Mouse (Mus musculus): ENCODE results near the gene Noto. TPM values are rescaled to one million over a fixed set of nuclear protein-coding genes. Genes with fewer than 3 reads are reported as not detected.
A peak's percentile ranks its signal among the peaks of the same experiment; 100 is the strongest.

The Noto gene
- polyA plus RNA-seq, 1 experiment from 2014 or later: not detected

DNA sequence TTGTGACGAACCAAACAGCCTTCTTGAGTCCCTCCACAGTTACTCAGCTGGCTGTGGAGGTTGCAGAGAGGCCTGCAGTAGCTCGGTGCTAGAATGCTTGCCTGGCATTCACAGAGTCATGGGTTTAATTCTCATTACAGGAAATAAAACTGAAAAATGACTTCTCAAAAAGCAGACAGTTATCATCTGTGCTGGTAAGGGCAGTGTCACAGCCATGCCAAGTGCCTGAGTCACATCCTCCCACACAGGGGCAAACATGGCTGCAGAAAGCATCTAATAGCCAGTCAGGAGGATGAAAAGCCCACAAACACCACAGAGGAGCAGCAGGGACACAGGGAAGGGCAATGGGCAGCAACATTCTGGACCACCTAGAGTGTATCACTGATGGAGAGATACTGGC is 40.9 kb upstream of the Noto start:
- 76% methylated on average over 2 of the region's 2 CpGs for WGBS

DNA sequence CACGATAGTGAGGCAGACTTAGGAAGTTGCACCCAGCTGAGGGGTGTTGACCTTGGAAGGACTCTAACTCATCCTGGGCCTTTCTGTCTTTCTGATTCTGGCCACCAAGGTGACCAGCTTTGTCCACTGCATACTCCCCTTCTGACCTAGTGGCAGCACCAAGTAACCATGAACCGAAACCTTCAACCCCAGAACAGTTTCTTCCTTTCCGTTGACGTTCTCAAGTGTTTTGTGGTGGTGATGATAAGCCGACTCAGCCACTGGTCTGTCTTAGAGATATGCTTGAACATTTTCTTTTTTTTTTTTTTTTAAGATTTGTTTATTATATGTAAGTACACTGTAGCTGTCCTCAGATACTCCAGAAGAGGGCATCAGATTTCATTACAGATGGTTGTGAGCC is 35.1 kb upstream of the Noto start:
- WGBS: 79% methylated on average over 5 of the region's 5 CpGs
- H3K27me3 ChIP-seq (ENCODE audit: insufficient read depth, low read length): peaks cover 4% of the 10 kb centered on the region; the same call in 1 of the 2 replicates
- H3K4me3 ChIP-seq (ENCODE audit: low read length): no peak overlapping the region
- H3K9me3 ChIP-seq (ENCODE audit: low read length): no peaks in the 10 kb centered on the region
- no peaks in the 10 kb centered on the region for H3K36me3 ChIP-seq (ENCODE audit: insufficient read depth, low read length)
- H3K4me2 ChIP-seq (replicated peaks; ENCODE audit: low read depth, low read length): no peak overlapping the region
- H3K9ac ChIP-seq (replicated peaks; ENCODE audit: low read length): no peak overlapping the region
- no peak overlapping the region for H3K27ac ChIP-seq (ENCODE audit: low read length)
- no peak for ATAC-seq (ENCODE audit: low FRiP score, low TSS enrichment)
- no peaks in the 10 kb centered on the region for H3K4me1 ChIP-seq (ENCODE audit: insufficient read depth, low read length)

More for the DNA sequence above, 40.9 kb upstream of the Noto start:
- Histone ChIP-seq H3K9me3 (ENCODE audit: low read length) (no peaks in the 10 kb centered on the region), H3K27me3 (ENCODE audit: insufficient read depth, low read length) (peaks cover 1% of the 10 kb centered on the region; the same call in 1 of the 2 replicates), H3K9ac (replicated peaks; ENCODE audit: low read length) (no peak overlapping the region), H3K4me1 (ENCODE audit: insufficient read depth, low read length) (peaks cover 24% of the 10 kb centered on the region), H3K27ac (ENCODE audit: low read length) (no peak overlapping the region), H3K4me3 (ENCODE audit: low read length) (no peak overlapping the region), H3K4me2 (replicated peaks; ENCODE audit: low read depth, low read length) (no peak overlapping the region), H3K36me3 (ENCODE audit: insufficient read depth, low read length) (no peaks in the 10 kb centered on the region)
- no peak for ATAC-seq (ENCODE audit: low FRiP score, low TSS enrichment)

DNA sequence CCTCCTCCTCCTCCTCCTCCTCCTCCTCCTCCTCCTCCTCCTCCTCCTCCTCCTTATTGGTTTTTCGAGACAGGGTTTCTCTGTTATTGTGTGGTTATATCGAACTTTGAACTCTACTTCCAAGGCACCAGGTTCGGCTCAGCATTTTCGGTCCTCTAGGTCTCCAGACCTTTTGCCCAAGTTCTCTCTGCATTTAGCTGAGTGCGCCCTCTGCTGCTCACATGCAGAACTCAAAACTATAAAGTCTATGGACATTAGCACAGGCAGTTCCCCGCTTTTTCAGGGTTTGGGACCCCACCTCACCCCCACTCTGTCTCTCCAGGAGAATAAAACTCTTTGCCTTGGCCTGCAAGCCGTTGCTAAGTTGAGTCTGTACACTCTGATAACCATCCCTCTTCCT is 31.9 kb upstream of the Noto start:
- Histone ChIP-seq H3K9me3 (ENCODE audit: low read length) (no peaks in the 10 kb centered on the region), H3K36me3 (ENCODE audit: insufficient read depth, low read length) (no peaks in the 10 kb centered on the region), H3K4me2 (replicated peaks; ENCODE audit: low read depth, low read length) (no peak overlapping the region), H3K27ac (ENCODE audit: low read length) (no peak overlapping the region), H3K4me1 (ENCODE audit: insufficient read depth, low read length) (no peaks in the 10 kb centered on the region), H3K9ac (replicated peaks; ENCODE audit: low read length) (no peak overlapping the region), H3K4me3 (ENCODE audit: low read length) (no peak overlapping the region), H3K27me3 (ENCODE audit: insufficient read depth, low read length) (peaks cover 4% of the 10 kb centered on the region; the same call in 1 of the 2 replicates)
- WGBS: 25% methylated on average over 6 of the region's 7 CpGs
- ATAC-seq (ENCODE audit: low FRiP score, low TSS enrichment): no peak

DNA sequence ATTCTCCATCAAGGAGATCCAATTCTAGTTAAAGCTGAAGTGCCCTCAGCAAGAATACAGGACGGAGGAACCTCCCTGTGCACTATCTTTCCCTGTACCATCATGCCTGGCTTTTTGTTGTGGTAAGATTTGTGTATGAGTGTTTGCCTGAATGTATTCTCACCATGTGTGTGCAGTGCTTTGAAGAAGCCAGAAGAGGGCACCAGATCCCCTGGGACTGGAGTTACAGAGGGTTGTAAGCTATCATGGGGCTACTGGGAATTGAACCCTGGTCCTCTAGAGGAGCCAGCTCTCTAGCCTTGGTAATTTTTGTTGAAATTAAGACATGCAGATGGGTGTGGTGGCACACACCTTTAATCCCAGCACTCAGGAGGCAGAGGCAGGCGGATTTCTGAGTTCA is 28.3 kb upstream of the Noto start:
- WGBS: 82% methylated on average over 2 of the region's 2 CpGs
- Histone ChIP-seq H3K4me1 (ENCODE audit: insufficient read depth, low read length) (peaks cover 7% of the 10 kb centered on the region; the same call in 1 of the 2 replicates), H3K9ac (replicated peaks; ENCODE audit: low read length) (no peak overlapping the region), H3K27me3 (ENCODE audit: insufficient read depth, low read length) (no peaks in the 10 kb centered on the region; the same call in 1 of the 2 replicates), H3K9me3 (ENCODE audit: low read length) (no peaks in the 10 kb centered on the region), H3K4me3 (ENCODE audit: low read length) (no peak overlapping the region), H3K4me2 (replicated peaks; ENCODE audit: low read depth, low read length) (no peak overlapping the region), H3K27ac (ENCODE audit: low read length) (no peak overlapping the region), H3K36me3 (ENCODE audit: insufficient read depth, low read length) (no peaks in the 10 kb centered on the region)
- no peak for ATAC-seq (ENCODE audit: low FRiP score, low TSS enrichment)

DNA sequence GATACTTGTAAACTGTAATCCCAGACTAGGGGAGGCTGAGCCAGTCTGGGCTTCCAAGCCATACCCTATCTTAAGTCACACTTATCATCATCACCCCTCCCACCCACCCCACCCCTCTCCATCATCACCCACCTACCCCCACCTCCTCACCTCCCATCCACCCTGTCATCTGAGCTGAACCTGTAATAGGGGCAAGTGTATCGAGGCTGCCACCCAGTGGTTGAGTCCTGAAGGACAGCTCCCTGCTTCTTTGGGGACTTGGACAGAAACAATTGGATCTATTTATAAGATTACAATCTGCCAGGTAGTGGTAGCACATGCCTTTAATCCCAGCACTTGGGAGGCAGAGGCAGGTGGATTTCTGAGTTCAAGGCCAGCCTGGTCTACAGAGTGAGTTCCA is 26.5 kb upstream of the Noto start:
- Histone ChIP-seq H3K36me3 (ENCODE audit: insufficient read depth, low read length) (no peaks in the 10 kb centered on the region), H3K27ac (ENCODE audit: low read length) (no peak overlapping the region), H3K4me2 (replicated peaks; ENCODE audit: low read depth, low read length) (no peak overlapping the region), H3K4me1 (ENCODE audit: insufficient read depth, low read length) (peaks cover 7% of the 10 kb centered on the region; the same call in 1 of the 2 replicates), H3K4me3 (ENCODE audit: low read length) (no peak overlapping the region), H3K9ac (replicated peaks; ENCODE audit: low read length) (no peak overlapping the region), H3K9me3 (ENCODE audit: low read length) (no peaks in the 10 kb centered on the region), H3K27me3 (ENCODE audit: insufficient read depth, low read length) (no peaks in the 10 kb centered on the region; the same call in 1 of the 2 replicates)
- 24% methylated on average over 1 of the region's 1 CpGs for WGBS
- no peak for ATAC-seq (ENCODE audit: low FRiP score, low TSS enrichment)

DNA sequence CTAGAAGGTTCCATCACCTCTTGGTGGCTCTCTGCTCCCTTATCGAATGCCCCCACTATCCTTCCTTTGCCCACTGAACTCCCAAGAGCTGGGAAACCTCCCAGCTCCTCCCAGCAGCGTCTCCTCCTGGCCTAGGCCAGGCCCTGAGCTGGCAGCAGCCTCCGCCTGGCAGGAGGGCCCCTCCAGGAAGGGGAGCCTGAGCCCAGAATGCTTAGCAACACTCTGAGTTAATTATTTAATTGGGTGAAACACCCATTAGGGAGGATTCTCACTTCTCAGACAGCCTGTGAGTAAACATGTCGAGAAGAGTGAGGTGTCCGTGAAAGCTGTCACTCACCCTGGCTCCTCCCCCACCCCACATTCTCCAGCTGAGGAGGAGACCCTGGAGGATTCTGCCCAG is 24.0 kb upstream of the Noto start:
- Histone ChIP-seq H3K9ac (replicated peaks; ENCODE audit: low read length) (no peak overlapping the region), H3K4me3 (ENCODE audit: low read length) (no peak overlapping the region), H3K9me3 (ENCODE audit: low read length) (no peaks in the 10 kb centered on the region), H3K27me3 (ENCODE audit: insufficient read depth, low read length) (no peaks in the 10 kb centered on the region), H3K4me2 (replicated peaks; ENCODE audit: low read depth, low read length) (no peak overlapping the region), H3K27ac (ENCODE audit: low read length) (no peak overlapping the region), H3K4me1 (ENCODE audit: insufficient read depth, low read length) (peaks cover 7% of the 10 kb centered on the region; the same call in 1 of the 2 replicates), H3K36me3 (ENCODE audit: insufficient read depth, low read length) (no peaks in the 10 kb centered on the region)
- WGBS: 26% methylated on average over 5 of the region's 5 CpGs
- ATAC-seq (ENCODE audit: low FRiP score, low TSS enrichment): peak; percentile 49; the same call in 1 of the 2 replicates

DNA sequence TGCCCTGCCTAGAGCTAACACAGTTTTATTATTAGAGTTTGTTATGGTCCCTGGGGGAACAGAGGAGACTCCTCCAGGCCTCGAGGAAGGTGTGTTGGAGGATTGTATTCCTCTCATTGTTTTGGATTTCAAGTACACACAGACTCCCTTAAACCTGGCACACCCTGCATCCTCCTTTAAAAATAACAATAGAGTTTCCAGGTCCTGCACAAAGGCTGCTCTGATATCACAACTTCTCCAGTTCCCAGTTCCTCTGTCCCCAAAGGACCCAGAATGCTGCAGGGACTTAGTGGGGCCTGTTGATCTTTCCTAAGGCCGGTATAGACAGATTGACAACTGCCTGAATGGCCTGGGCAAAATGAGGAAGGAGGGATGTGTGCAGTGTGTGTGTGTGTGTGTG is 21.1 kb upstream of the Noto start:
- 0 out of 2 replicates have a peak overlapping the region, but pooled peaks have one; percentile 13 for H3K27ac ChIP-seq (ENCODE audit: low read length)
- WGBS: 25% methylated on average over 2 of the region's 2 CpGs
- H3K9me3 ChIP-seq (ENCODE audit: low read length): no peaks in the 10 kb centered on the region
- no peak overlapping the region for H3K4me3 ChIP-seq (ENCODE audit: low read length)
- H3K4me2 ChIP-seq (replicated peaks; ENCODE audit: low read depth, low read length): no peak overlapping the region
- H3K9ac ChIP-seq (replicated peaks; ENCODE audit: low read length): no peak overlapping the region
- no peak for ATAC-seq (ENCODE audit: low FRiP score, low TSS enrichment)
- peaks cover 6% of the 10 kb centered on the region for H3K27me3 ChIP-seq (ENCODE audit: insufficient read depth, low read length)
- peaks cover 7% of the 10 kb centered on the region; the same call in 1 of the 2 replicates for H3K4me1 ChIP-seq (ENCODE audit: insufficient read depth, low read length)
- no peaks in the 10 kb centered on the region for H3K36me3 ChIP-seq (ENCODE audit: insufficient read depth, low read length)

DNA sequence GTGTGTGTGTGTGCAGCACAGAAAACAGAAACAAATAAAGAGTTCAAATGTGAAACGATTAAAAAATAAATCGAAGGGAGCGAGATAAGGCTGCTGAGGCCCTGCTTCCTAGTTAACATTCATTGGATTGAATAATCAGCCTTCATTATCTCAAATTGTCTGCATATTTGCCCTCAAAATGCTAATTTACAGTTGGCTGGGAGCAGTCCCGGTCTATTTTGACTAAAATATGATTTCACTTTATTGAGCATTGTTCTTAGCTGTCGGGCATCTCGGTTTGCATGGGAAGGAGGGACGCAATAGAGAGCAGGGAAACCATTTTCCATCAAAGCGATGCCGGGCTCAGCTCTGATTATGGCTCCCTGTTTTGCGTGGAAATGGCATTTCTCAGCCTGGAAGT is 20.6 kb upstream of the Noto start:
- Histone ChIP-seq H3K4me2 (replicated peaks; ENCODE audit: low read depth, low read length) (no peak overlapping the region), H3K9me3 (ENCODE audit: low read length) (no peaks in the 10 kb centered on the region), H3K4me1 (ENCODE audit: insufficient read depth, low read length) (peaks cover 7% of the 10 kb centered on the region; the same call in 1 of the 2 replicates), H3K4me3 (ENCODE audit: low read length) (no peak overlapping the region), H3K27ac (ENCODE audit: low read length) (no peak overlapping the region), H3K36me3 (ENCODE audit: insufficient read depth, low read length) (no peaks in the 10 kb centered on the region), H3K27me3 (ENCODE audit: insufficient read depth, low read length) (peaks cover 10% of the 10 kb centered on the region), H3K9ac (replicated peaks; ENCODE audit: low read length) (no peak overlapping the region)
- ATAC-seq (ENCODE audit: low FRiP score, low TSS enrichment): no peak
- 75% methylated on average over 10 of the region's 10 CpGs for WGBS

DNA sequence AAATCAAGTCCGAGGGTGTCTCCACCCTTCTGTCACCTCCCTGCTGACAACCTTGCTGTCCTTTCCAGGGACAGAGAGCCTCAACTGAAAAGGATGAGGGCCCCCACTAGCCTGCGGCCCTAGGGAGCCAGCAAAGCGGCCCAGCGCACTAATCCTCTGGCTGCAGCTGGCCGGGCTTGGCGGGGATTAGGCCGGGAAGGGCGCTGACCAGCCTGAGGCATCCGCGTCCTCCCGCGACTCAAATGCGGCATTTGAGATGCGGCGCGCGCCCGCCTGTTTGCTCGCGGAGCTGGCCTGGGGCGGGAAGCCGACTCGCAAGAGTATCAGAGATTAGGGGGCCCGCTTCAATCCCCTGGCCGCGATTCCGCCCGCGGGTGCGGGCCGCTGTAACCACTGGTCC is 14.7 kb upstream of the Noto start:
- no peak for ATAC-seq (ENCODE audit: low FRiP score, low TSS enrichment)
- H3K27me3 ChIP-seq (ENCODE audit: insufficient read depth, low read length): peaks cover 36% of the 10 kb centered on the region
- peak overlapping the region; percentile 47 for H3K4me2 ChIP-seq (replicated peaks; ENCODE audit: low read depth, low read length)
- WGBS: 3% methylated on average over 31 of the region's 31 CpGs
- no peaks in the 10 kb centered on the region for H3K9me3 ChIP-seq (ENCODE audit: low read length)
- H3K4me3 ChIP-seq (ENCODE audit: low read length): peak overlapping the region; percentile 31
- H3K36me3 ChIP-seq (ENCODE audit: insufficient read depth, low read length): no peaks in the 10 kb centered on the region
- peak overlapping the region; percentile 49; the same call in 1 of the 2 replicates for H3K9ac ChIP-seq (replicated peaks; ENCODE audit: low read length)
- H3K27ac ChIP-seq (ENCODE audit: low read length): no peak overlapping the region
- H3K4me1 ChIP-seq (ENCODE audit: insufficient read depth, low read length): 0 out of 2 replicates have a peak, but pooled peaks cover 5% of the 10 kb centered on the region

DNA sequence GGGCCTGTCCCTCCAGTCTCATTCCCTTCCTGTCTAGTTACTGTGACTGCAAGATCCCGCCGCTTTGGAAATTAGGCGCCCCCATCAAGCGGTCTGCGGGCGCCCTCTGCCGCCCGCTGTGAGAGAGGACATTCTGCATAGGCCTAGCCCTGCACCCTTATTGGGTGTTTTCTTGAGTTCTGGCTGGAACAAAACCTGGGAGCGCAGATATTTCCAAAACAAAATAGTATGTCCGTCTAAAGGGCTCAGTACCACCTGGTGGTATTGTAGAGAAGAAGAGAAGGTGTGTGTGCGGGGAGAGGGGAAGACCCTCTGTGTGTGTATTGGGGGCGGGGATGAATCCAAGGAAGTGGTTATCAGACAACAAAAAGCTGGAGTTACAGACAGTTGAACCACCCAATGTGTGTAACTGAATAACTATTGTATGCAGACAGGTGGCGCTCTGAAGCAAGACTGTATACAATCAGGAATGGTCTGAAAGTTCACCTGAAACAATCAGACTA is 12.9 kb upstream of the Noto start:
- Histone ChIP-seq H3K4me2 (replicated peaks; ENCODE audit: low read depth, low read length) (no peak overlapping the region; the same call in 1 of the 2 replicates), H3K27me3 (ENCODE audit: insufficient read depth, low read length) (peaks cover 36% of the 10 kb centered on the region), H3K36me3 (ENCODE audit: insufficient read depth, low read length) (no peaks in the 10 kb centered on the region), H3K27ac (ENCODE audit: low read length) (no peak overlapping the region), H3K9me3 (ENCODE audit: low read length) (no peaks in the 10 kb centered on the region), H3K4me1 (ENCODE audit: insufficient read depth, low read length) (0 out of 2 replicates have a peak, but pooled peaks cover 5% of the 10 kb centered on the region), H3K9ac (replicated peaks; ENCODE audit: low read length) (no peak overlapping the region), H3K4me3 (ENCODE audit: low read length) (no peak overlapping the region)
- WGBS: 11% methylated on average over 13 of the region's 13 CpGs
- peak; percentile 75 for ATAC-seq (ENCODE audit: low FRiP score, low TSS enrichment)
